Mouse (Mus musculus): Measurements from ENCODE around the gene Cdh4. TPM values are rescaled to one million over a fixed set of nuclear protein-coding genes. Genes with fewer than 3 reads are reported as not detected.

Gene Cdh4
- polyA plus RNA-seq, 1 experiment, result 48.4 TPM

DNA sequence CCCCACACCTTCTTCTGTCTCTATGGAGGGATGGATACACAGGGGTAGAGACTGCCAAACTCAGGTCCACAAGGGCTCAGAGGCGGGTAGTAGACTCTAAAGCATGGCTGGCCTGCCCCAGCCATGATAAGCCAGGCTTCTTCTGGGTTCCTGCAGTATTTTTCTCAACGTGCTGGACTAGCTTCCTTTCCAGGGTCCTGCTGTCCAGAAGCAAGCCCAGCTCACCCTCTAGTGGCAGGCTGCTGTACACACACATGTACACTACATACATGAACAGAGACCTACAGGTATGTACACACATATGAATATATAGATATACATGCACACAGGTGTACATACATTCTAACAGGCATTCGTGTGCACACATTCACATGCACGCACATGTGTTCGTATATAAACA, 430.5 kb downstream of the Cdh4 start:
- TF ChIP-seq CTCF (IDR thresholded peaks at IDR 0.05; ENCODE audit: borderline replicate concordance, extremely low read depth, insufficient read depth, insufficient read length), result peak; percentile 76; the same call in 1 of the 2 replicates
- TF ChIP-seq POLR2A (IDR thresholded peaks at IDR 0.05; ENCODE audit: borderline replicate concordance, extremely low read depth, insufficient read depth, insufficient read length, poor library complexity, severe bottlenecking), result no peak
- peak; percentile 87 for DNase-seq (ENCODE audit: low read depth)

DNA sequence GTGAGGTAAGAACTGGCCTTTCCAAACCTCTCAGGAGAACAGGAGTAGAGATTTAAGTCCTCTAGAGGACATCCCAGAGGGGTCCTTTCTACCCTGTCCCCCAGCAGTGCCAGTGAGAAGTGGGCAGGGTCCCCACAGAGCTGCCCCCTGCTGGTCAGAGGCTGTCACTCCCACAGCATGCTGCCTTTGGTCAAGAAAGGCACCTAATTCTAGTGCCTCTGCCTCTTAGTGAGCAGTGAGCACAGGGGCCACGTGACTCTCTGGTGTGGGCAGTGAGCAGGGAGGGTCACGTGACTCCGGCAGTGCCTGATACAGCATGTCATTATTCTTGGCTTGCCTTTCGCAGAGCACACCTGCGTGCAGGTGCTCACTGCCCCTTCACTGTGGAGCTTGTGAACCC, 431.1 kb downstream of the Cdh4 start:
- TF ChIP-seq POLR2A (IDR thresholded peaks at IDR 0.05; ENCODE audit: borderline replicate concordance, extremely low read depth, insufficient read depth, insufficient read length, poor library complexity, severe bottlenecking), result no peak
- TF ChIP-seq CTCF (IDR thresholded peaks at IDR 0.05; ENCODE audit: borderline replicate concordance, extremely low read depth, insufficient read depth, insufficient read length), result peak; percentile 73
- DNase-seq (ENCODE audit: low read depth), result peak; percentile 18

DNA sequence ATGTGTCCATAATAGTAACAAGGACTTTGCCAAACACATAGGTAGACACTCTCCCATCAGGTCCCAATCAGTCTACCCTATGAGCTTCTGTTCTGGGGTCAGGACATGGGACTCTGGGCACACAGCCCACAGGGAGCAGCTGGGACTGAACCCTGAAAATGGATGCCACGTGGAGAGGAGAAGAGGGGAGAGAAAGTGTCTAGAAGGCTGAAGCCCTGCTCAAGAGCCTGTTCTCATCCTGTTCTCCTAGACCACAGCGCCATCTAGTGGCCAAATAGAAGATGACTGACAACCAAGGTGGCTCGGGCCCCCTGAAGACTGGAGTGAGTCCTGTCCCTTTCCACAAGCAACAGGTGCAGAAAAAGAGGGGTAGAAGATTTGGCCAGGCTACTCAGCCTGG, 432.9 kb downstream of the Cdh4 start:
- TF ChIP-seq POLR2A (IDR thresholded peaks at IDR 0.05; ENCODE audit: borderline replicate concordance, extremely low read depth, insufficient read depth, insufficient read length, poor library complexity, severe bottlenecking), result no peak
- TF ChIP-seq CTCF (IDR thresholded peaks at IDR 0.05; ENCODE audit: borderline replicate concordance, extremely low read depth, insufficient read depth, insufficient read length), result peak; percentile 90
- DNase-seq (ENCODE audit: low read depth), result peak; percentile 91

DNA sequence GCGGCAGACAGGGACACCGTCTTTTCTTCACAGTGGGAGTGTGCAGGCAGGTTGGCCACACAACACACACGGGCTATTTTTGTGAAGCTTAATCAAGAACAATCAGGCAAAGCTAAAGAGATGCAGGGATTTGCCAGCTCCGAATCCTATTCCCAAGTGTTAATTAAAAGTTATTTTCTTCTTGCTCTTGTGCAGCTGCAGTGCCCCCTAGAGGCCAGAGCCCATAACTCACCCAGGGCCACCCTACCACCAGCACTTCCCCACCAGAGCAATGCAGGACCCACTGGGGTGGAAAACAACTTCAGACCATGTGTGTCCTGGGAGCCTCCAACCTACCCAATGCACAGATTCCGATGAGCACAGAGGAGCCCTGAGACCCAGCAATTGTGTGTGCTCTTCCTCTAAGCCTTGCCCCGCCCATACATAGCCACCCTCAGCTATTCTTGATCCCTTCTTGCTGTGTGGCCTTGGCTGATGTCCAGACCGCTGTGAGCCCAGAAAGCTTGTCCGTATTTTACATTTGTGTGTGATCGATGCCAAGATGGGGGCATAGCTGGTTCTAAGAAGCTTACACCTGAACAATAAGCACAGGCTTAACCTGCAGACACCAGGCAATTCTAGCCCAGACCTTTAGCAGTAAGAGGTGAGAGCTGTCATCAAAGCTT, 435.5 kb downstream of the Cdh4 start:
- no peak for TF ChIP-seq POLR2A (IDR thresholded peaks at IDR 0.05; ENCODE audit: borderline replicate concordance, extremely low read depth, insufficient read depth, insufficient read length, poor library complexity, severe bottlenecking)
- TF ChIP-seq CTCF (IDR thresholded peaks at IDR 0.05; ENCODE audit: borderline replicate concordance, extremely low read depth, insufficient read depth, insufficient read length), result peak; percentile 68; the same call in 1 of the 2 replicates

DNA sequence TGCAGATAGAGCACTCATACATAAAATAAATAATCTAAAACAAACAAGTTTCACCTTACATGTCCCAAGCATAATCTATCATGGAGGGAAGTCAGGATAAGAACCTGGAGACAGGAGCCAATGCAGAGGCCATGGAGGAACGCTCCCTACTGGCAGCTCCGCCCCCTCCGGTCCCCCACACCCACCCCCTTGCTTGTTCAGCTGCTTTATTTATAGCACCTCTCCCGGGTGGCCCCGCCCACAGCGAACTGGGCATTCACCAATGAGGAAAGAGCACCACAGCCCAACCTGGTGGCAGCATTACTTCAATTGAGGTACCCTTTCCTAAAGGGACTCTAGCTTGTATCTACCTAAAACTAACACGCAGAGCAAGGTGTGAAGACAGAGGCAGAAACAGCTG, 442.3 kb downstream of the Cdh4 start:
- TF ChIP-seq CTCF (IDR thresholded peaks at IDR 0.05; ENCODE audit: borderline replicate concordance, extremely low read depth, insufficient read depth, insufficient read length) (no peak), POLR2A (IDR thresholded peaks at IDR 0.05; ENCODE audit: borderline replicate concordance, extremely low read depth, insufficient read depth, insufficient read length, poor library complexity, severe bottlenecking) (no peak)
- no peak for DNase-seq (ENCODE audit: low read depth)

More for the DNA sequence above, 435.5 kb downstream of the Cdh4 start:
- DNase-seq (ENCODE audit: low read depth), result peak; percentile 65

DNA sequence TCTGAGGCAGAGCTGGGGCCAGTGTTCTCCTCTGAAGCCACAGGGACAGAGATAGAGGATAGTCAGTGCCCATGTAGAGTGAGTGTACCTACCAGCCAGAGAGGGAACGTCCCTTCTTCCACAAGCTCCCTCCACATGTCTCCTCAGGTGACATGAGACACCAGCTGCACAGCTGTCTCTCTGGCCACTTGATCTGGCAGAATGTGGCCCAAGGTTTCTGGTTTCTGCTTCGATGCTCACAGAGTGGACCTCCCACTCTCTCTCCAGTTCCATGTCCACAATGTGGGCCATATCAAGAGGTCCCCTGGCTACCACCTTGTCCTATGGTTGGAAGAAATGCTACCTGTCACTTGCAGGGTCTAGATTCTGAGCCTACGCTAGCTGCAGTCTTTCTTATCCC, 448.8 kb downstream of the Cdh4 start:
- TF ChIP-seq CTCF (IDR thresholded peaks at IDR 0.05; ENCODE audit: borderline replicate concordance, extremely low read depth, insufficient read depth, insufficient read length) (no peak), POLR2A (IDR thresholded peaks at IDR 0.05; ENCODE audit: borderline replicate concordance, extremely low read depth, insufficient read depth, insufficient read length, poor library complexity, severe bottlenecking) (no peak)
- DNase-seq (ENCODE audit: low read depth), result no peak

DNA sequence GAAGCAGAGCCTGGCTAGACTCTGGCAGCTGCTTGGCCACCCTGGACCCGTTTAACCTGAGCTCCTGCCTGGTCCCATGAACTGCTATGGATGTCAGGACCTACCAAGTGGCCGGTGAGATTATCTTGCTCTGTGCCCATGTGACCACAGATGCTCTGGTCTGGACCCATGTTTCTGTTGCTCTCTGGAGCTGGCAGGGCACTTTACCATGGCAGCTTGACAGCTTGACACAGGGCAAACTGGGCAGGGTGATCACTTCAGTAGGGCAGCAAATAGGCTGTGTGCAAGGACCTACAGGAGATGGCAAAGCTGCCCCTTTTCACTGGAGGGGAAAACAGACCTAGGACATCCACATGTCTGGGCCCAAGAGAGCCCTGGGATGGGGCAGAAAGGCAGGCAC, 454.7 kb downstream of the Cdh4 start:
- DNase-seq (ENCODE audit: low read depth), result no peak
- no peak for TF ChIP-seq CTCF (IDR thresholded peaks at IDR 0.05; ENCODE audit: borderline replicate concordance, extremely low read depth, insufficient read depth, insufficient read length)
- TF ChIP-seq POLR2A (IDR thresholded peaks at IDR 0.05; ENCODE audit: borderline replicate concordance, extremely low read depth, insufficient read depth, insufficient read length, poor library complexity, severe bottlenecking), result no peak

DNA sequence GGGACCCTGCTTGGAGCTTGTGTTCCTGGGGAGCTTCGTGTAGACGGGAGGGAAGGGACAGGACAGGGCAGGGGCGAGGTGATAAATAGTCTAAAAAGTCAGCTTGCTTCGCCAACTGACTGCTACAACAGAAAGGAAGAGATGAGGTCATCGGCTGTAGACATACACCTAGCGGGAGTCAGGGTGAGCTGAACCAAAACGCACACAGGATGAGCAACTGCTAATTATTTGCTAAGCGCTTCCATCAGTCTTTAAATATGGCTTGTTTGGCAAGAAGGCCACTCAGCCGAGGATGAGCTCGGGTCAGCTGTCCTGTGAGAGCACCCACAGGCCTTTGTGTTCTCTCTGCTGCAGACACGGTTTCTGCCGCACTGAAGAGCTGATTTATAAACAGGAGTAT, 470.7 kb downstream of the Cdh4 start:
- no peak for DNase-seq (ENCODE audit: low read depth)
- TF ChIP-seq CTCF (IDR thresholded peaks at IDR 0.05; ENCODE audit: borderline replicate concordance, extremely low read depth, insufficient read depth, insufficient read length), result no peak
- TF ChIP-seq POLR2A (IDR thresholded peaks at IDR 0.05; ENCODE audit: borderline replicate concordance, extremely low read depth, insufficient read depth, insufficient read length, poor library complexity, severe bottlenecking), result no peak

DNA sequence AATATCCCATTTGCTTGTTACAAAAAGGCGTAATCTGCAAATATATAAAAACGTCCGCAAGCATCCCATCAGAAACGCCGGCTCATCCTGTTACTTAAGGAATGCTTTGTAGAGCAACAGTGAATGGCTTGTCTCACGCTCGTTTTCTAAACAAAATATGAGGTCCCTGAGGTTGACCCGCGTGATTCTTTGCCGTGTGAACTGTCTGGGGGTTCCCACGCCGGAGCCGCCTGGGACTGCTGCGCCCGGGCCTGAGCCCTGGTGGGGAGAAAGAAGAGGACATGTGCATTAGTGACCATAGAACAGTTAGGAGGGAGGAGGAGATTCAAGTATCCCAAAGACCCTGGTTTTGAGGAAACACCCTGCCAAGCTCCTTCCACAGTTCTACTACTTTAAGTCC, 471.1 kb downstream of the Cdh4 start:
- TF ChIP-seq POLR2A (IDR thresholded peaks at IDR 0.05; ENCODE audit: borderline replicate concordance, extremely low read depth, insufficient read depth, insufficient read length, poor library complexity, severe bottlenecking) (no peak), CTCF (IDR thresholded peaks at IDR 0.05; ENCODE audit: borderline replicate concordance, extremely low read depth, insufficient read depth, insufficient read length) (no peak)
- DNase-seq (ENCODE audit: low read depth), result no peak

DNA sequence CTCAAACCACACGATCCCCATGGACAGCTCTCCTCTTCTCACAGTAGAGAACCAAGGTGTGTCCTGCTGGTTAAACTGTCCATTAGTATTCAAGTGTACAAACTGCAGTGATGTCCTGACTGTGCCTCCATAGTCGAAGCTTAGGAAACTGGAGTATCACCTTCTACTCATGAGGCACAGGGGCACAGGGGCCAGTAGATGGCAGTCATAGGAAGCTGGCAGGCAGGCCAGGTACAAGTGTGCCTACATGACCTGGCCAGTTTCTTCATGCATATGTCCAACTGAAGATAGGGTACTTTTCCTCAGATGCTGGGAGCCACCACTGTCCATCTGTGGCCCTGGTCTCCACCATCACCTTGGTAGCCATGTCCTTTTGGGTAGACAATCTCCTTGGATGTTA, 472.0 kb downstream of the Cdh4 start:
- TF ChIP-seq CTCF (IDR thresholded peaks at IDR 0.05; ENCODE audit: borderline replicate concordance, extremely low read depth, insufficient read depth, insufficient read length) (peak; percentile 31; the same call in 1 of the 2 replicates), POLR2A (IDR thresholded peaks at IDR 0.05; ENCODE audit: borderline replicate concordance, extremely low read depth, insufficient read depth, insufficient read length, poor library complexity, severe bottlenecking) (no peak)
- DNase-seq (ENCODE audit: low read depth), result peak; percentile 18

DNA sequence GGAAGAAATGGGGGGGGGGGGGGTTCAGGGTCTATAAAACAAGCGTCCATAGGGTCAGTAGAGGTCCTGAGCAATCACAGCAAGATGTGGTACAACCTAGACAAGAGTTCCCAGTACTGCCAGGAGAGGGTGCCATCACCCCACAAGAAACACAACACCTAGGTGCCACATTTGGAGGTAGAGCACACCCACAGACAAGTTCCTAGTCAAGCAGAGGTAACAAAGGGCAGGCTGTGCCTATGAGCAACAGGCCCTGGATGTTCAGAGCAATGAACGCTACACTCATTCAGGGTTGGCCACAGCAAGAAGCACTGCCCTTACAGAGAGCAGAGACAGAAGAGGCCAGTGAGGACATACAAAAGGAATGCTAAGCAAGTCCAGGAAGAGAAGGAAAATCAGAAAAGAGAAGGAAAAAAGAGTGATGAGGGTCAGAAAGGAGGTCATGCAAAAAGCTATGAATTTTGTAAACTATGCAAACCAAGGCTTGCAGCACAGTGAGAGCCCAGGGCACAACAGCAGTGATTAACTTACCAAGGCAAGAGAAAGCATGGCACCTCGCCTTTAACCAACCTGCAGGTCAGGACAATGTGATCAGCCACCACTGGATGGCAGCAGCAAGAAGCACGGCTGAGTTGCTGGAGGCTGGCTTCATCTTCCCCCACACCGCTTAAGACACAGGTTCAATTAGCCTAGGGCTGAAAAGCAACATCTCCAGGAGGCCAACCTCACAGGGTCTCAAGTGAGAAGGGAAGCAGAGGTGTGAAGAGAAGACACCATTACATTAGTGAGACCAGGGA, 474.8 kb downstream of the Cdh4 start:
- TF ChIP-seq POLR2A (IDR thresholded peaks at IDR 0.05; ENCODE audit: borderline replicate concordance, extremely low read depth, insufficient read depth, insufficient read length, poor library complexity, severe bottlenecking) (no peak), CTCF (IDR thresholded peaks at IDR 0.05; ENCODE audit: borderline replicate concordance, extremely low read depth, insufficient read depth, insufficient read length) (peak; percentile 89)
- peak; percentile 88 for DNase-seq (ENCODE audit: low read depth)

All from brain, embryonic 14.5 days (tissue).